Comparison of ENCODE assay signal across 9 mouse cellular contexts in genomic region chr5:36223787-36224186, GRCm38 (mm10). TPM values are rescaled to one million over a fixed set of nuclear protein-coding genes. Genes with fewer than 3 reads are reported as not detected.
DNase-seq lines count a peak whose midpoint lies in the region; ATAC-seq and TF ChIP-seq lines count a peak whose summit lies in the region.
"Had no signal": no experiment of that assay in that cellular context is flagged by ENCODE, and none has a peak within 500 bp of the region (broad histone marks: within the 10 kb centered on the region; RNA-seq: fewer than 3 reads in every experiment).

No protein-coding gene starts in this region.

- no peak for TF ChIP-seq EP300 in lung, postnatal 0 days (IDR thresholded peaks at IDR 0.05)

- no peak overlapping the region for H3K4me2 ChIP-seq in kidney, postnatal 0 days (ENCODE audit: low read length)
- H3K4me2 ChIP-seq in kidney, embryonic 14.5 days (replicated peaks; ENCODE audit: low read depth, low read length): no peak overlapping the region
- no peak overlapping the region for H3K4me2 ChIP-seq in lung, postnatal 0 days (replicated peaks; ENCODE audit: low read depth, low read length)
- H3K4me2 ChIP-seq: embryonic facial prominence, embryonic 13.5 days; liver, embryonic 15.5 days had no signal

- peak; percentile 35 for DNase-seq in kidney, postnatal 0 days (ENCODE audit: low spot score)
- DNase-seq in adrenal gland, adult (ENCODE audit: inconsistent age in 2 of 2, low spot score in 1 of 2): peak; percentile 54 to 84
- peak; percentile 45 to 75 for DNase-seq in kidney, postnatal 36 days
- peak; percentile 53 for DNase-seq in lung, postnatal 0 days (ENCODE audit: low spot score)
- peak; percentile 84 for DNase-seq in testis, postnatal 10 days (ENCODE audit: low spot score)

- H3K36me3 ChIP-seq in kidney, postnatal 0 days (ENCODE audit: insufficient read depth, low read length): no peaks in the 10 kb centered on the region
- H3K36me3 ChIP-seq in kidney, embryonic 14.5 days (ENCODE audit: control insufficient read depth, insufficient read depth, low read length): no peaks in the 10 kb centered on the region
- no peaks in the 10 kb centered on the region for H3K36me3 ChIP-seq in lung, postnatal 0 days (ENCODE audit: insufficient read depth, low read length)
- H3K36me3 ChIP-seq: embryonic facial prominence, embryonic 13.5 days; liver, embryonic 15.5 days had no signal

- no peak overlapping the region for H3K4me3 ChIP-seq in kidney, postnatal 0 days (replicated peaks; ENCODE audit: low read depth, low read length)
- H3K4me3 ChIP-seq in kidney, embryonic 14.5 days (ENCODE audit: low read length): no peak overlapping the region
- no peak overlapping the region for H3K4me3 ChIP-seq in lung, postnatal 0 days (ENCODE audit: low read depth, low read length)
- H3K4me3 ChIP-seq: embryonic facial prominence, embryonic 13.5 days; liver, embryonic 15.5 days had no signal

- WGBS in kidney, postnatal 0 days: 76% methylated on average over 6 of the region's 6 CpGs
- WGBS in kidney, embryonic 14.5 days: 65% methylated on average over 6 of the region's 6 CpGs
- WGBS in lung, postnatal 0 days: 66% methylated on average over 6 of the region's 6 CpGs

- H3K27ac ChIP-seq in kidney, postnatal 0 days: no peak overlapping the region
- no peak overlapping the region for H3K27ac ChIP-seq in kidney, embryonic 14.5 days (ENCODE audit: low read depth, low read length)
- H3K27ac ChIP-seq in lung, postnatal 0 days (ENCODE audit: low read length): no peak overlapping the region
- H3K27ac ChIP-seq: embryonic facial prominence, embryonic 13.5 days; liver, embryonic 15.5 days had no signal

- no peak for ATAC-seq in kidney, postnatal 0 days (replicated peaks; ENCODE audit: low FRiP score, low read depth)
- ATAC-seq in kidney, embryonic 14.5 days (ENCODE audit: low FRiP score, low TSS enrichment): no peak
- ATAC-seq in common myeloid progenitor, adult 5-6 weeks (replicated peaks; ENCODE audit: low read depth, poor library complexity, severe bottlenecking): 0 out of 2 replicates have a peak, but pooled peaks have one; percentile 54
- no peak for ATAC-seq in lung, postnatal 0 days

- no peaks in the 10 kb centered on the region for H3K9me3 ChIP-seq in kidney, postnatal 0 days (replicated peaks; ENCODE audit: low read length)
- no peaks in the 10 kb centered on the region for H3K9me3 ChIP-seq in kidney, embryonic 14.5 days (ENCODE audit: control insufficient read depth, low read length)
- no peaks in the 10 kb centered on the region for H3K9me3 ChIP-seq in lung, postnatal 0 days (ENCODE audit: low read length)
- H3K9me3 ChIP-seq: embryonic facial prominence, embryonic 13.5 days; liver, embryonic 15.5 days had no signal

- H3K27me3 ChIP-seq in kidney, postnatal 0 days (ENCODE audit: insufficient read depth, low read length): no peaks in the 10 kb centered on the region
- no peaks in the 10 kb centered on the region for H3K27me3 ChIP-seq in kidney, embryonic 14.5 days (ENCODE audit: control insufficient read depth, insufficient read depth, low read length)
- no peaks in the 10 kb centered on the region for H3K27me3 ChIP-seq in lung, postnatal 0 days (replicated peaks; ENCODE audit: insufficient read depth, low read length)
- H3K27me3 ChIP-seq: embryonic facial prominence, embryonic 13.5 days; liver, embryonic 15.5 days had no signal

- no peaks in the 10 kb centered on the region for H3K4me1 ChIP-seq in kidney, postnatal 0 days (replicated peaks; ENCODE audit: insufficient read depth, low read length)
- H3K4me1 ChIP-seq in kidney, embryonic 14.5 days (ENCODE audit: control insufficient read depth, insufficient read depth, low read length): no peaks in the 10 kb centered on the region
- H3K4me1 ChIP-seq in lung, postnatal 0 days (ENCODE audit: insufficient read depth, low read depth, low read length): no peaks in the 10 kb centered on the region
- H3K4me1 ChIP-seq: liver, embryonic 15.5 days had no signal

- peak; percentile 75 for TF ChIP-seq CTCF in kidney, postnatal 0 days (IDR thresholded peaks at IDR 0.05; ENCODE audit: low read depth)
- TF ChIP-seq CTCF in lung, postnatal 0 days (IDR thresholded peaks at IDR 0.05): peak; percentile 76

- no peak overlapping the region for H3K9ac ChIP-seq in kidney, postnatal 0 days (ENCODE audit: low read depth, low read length)
- no peak overlapping the region for H3K9ac ChIP-seq in kidney, embryonic 14.5 days (ENCODE audit: low read depth, low read length)
- H3K9ac ChIP-seq in lung, postnatal 0 days (replicated peaks; ENCODE audit: low read depth): no peak overlapping the region
- H3K9ac ChIP-seq: embryonic facial prominence, embryonic 13.5 days; liver, embryonic 15.5 days had no signal

RNA-seq across cellular contexts. Expression of gene Psapl1, which starts 20.0 kb away (rescaled TPM):
- polyA plus RNA-seq in kidney, postnatal 0 days (2015; fragmentation: Nextera tagmentation; extraction: Ambion mirVana): 0.32 and 0.34 TPM in 2 replicates
- polyA plus RNA-seq in kidney, embryonic 14.5 days (2014; fragmentation: Nextera tagmentation; extraction: Ambion mirVana): 0.11 TPM in 2 replicates
- total RNA-seq in common myeloid progenitor, adult 5-6 weeks (2017): not detected in 2 replicates
- polyA plus RNA-seq in lung, postnatal 0 days (2015; fragmentation: Nextera tagmentation; extraction: Ambion mirVana): 0.93 and 1.0 TPM in 2 replicates
